Mouse (Mus musculus) gastrocnemius, postnatal 36 days (tissue): ENCODE measurements at regions not wholly inside any gene's neighbourhood (a gene's known extent, or its start where the extent isn't known, plus 50 kb on each side); places are given as distances from the start of the nearest gene placed in this dataset.

Experiments used
- DNase-seq, 2 experiments: peaks; one replicate each; pipeline ENCODE4 v3.0.0; 2022
- intact Hi-C: fragments of 180-260 bp; cut with DNase I; formaldehyde crosslinking; loops from one replicate; pipeline ENCODE4 v1.15.1; 2025

DNA sequence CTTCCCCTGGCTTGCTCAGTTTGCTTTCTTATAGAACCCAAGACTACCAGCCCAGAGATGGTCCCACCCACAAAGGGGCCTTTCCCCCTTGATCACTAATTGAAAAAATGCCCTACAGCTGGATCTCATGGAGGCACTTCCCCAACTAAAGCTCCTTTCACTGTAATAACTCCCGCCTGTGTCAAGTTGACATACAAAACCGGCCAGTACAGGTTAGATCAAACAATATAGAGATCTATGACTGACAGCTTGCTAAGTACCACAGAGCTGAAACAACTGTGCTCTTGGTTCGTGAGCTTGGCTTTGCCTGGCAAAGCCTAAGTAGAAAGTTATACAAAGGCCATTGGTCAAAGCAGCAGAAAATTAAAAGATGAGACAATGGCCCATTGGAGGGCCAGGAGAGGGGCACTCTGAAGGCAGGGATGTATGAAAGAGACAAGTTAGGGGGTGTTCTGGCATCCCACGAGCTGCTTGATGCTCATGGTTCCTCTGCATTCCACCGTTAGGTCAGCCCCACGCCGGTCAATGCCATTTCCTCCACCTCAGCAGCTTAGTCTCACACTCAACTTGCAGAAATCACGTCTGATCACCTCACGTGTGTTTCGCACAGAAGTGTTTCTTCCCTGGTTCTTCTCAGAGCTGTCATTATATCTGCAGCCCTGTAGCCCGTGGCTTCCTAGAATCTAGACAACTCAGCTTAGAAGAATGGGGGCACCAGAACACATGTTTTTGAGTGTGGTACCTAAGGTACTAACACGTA is 87.5 kb upstream of the Zfp648 start:
- DNase-seq, result no peak
- intact Hi-C loops, result no loop called here

DNA sequence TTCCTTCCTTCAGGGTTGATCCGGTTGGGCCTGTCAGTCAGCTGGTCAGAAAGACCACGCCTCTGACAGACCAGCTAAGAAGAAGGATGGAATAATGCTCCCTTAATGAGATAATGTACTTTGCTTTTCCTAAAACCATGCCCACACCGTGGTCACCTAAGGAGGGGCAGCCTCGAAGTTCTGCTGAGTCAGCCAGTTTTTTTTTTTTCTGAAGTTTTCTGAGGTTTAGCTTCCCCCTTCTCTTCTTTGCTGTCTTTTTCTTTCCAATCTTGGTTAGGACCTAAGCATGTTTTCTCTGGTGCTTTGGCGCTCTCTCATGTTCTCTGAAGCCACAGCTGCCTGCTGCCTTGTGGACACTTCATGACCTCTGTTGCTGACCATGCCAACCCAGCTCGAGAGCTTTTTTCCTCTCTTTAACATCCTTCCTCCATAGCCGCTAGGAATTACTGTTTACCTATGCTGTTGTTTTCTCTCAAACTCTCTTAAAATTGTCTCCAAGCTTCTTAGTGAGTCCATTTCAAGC is 84.7 kb upstream of the Zfp648 start:
- no peak for DNase-seq
- intact Hi-C loops, result loop anchor here (5.0 kb wide), 1 partner anchor 84 kb away; no protein-coding TSS in a partner anchor

DNA sequence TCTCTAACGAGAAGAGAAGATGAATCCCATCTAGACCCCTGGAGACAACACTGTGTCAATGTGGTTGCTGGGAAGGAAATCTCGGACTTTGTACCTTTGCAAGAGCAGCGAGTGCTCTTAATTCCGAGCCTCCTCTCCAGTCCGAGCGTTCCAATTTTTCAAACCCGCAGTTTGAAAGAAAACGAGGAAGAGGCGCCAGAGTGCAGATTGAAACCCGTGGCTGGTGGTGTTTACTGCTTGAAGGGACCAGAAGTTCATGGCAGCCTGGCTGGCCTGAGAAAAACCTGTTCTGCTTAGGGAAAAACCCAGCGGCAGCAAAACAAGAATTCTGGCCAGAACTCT is 83.7 kb upstream of the Zfp648 start:
- DNase-seq, result no peak
- intact Hi-C loops, result loop anchor here (5.0 kb wide), 1 partner anchor 85 kb away; no protein-coding TSS in a partner anchor

DNA sequence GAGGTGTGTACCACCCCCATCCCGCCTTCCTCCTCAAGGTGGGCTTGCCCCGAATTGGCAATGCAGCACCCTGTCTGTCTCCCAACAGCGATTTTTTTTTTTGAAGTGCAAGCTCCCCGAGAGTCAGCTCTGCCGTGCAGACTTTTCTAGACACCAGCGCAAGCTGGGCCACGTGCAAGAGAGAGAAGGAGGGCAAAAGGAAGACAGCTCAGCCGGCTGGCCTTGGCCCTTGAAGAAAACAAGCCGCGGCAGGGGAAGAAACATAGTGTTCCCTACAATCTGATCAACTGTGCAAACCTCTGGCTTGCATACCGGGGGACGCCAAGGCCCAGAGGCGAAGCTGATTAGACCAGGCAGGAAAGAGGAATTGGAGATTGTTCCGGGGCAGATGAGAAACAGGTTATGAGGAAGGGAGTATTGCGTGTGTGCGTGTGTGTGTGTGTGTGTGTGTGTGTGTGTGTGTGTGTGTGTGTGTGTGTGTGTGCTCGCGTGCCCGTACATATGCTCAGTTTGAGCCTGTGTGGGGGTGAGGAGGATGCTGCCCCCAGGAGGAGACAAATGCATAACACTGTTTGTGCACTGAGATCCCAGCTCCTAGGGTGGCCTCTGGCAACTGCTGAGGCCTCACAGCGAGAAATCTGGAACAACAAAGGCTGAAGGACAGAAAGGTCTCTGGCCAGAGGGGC is 83.2 kb upstream of the Zfp648 start:
- intact Hi-C loops, result loop anchor here (1.0 to 5.0 kb wide), 3 partner anchors 42 to 225 kb away; no protein-coding TSS in a partner anchor
- DNase-seq, result peak; percentile 59 to 76

DNA sequence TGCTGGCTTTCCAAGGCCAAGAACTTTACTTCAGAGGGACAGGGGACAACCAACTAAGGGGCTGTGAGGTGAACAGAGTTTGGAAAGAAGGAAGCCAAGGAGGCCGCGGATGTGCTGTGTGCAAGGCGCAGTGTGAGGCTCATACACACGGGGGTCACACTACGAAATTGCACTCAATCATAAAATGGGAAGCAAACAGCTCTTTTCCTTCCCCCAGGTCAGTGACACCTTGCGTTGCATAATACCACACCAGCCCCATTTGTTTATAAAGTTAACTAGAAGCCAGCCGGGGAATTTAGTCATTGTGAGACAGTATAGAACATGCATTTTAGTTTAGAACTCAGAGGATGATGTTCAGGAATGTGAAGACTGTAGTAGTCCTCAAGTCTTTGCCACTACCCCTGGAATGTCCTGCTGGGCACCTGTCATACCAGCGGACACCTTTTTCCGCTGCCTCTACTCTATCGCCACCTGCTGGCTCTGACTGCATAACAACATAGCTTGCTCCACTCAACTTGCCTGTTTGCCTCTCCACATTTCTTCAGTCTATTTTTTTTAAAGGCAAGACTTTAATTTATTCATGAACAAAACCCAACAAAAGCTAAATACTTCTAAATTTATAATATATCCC is 82.5 kb upstream of the Zfp648 start:
- intact Hi-C loops, result loop anchor here (1.0 to 5.0 kb wide), 3 partner anchors 42 to 225 kb away; no protein-coding TSS in a partner anchor
- peak; percentile 45 to 76 for DNase-seq

DNA sequence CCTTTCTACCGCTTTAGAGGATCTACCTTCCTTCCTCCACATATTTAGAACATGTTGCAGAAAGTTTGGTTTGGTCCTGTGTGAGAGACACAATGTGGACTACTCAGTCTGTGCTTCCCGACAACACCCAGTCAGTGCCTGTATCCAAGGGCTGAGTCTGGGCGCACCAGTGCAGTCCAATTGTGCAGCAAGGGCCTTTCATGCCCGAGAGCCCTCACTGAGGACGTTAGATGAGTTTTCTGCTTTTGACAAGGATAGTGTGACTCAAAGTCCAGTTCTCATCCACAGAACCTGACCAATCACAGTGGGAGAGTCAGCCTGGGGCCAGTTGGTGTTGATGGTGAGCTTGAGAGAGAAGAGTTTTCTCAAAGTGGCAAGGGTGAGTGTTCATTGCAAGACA is 81.4 kb upstream of the Zfp648 start:
- intact Hi-C loops, result loop anchor here (5.0 kb wide), 2 partner anchors 63 to 87 kb away; no protein-coding TSS in a partner anchor

DNA sequence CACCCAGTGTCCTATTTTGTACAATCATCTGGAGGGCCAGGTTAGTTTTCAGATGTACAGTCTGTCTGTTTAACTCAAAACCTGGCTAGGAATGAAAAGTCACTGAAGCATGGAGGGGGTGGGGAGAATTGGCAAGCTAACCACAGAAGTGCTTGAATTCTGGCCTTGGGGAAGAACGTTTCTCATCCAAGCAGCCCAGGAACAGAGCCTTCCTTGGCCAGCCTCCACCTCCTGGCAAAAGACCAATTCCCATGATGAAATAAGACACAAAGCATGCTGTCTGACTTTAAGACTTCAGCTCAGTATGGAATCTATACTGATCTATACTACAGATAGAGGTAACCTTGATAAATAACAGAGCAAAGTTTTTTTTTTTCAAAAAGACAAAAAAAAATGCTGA is 80.3 kb upstream of the Zfp648 start:
- peak; percentile 74 to 84 for DNase-seq
- intact Hi-C loops, result loop anchor here (5.0 kb wide), 1 partner anchor 62 kb away; no protein-coding TSS in a partner anchor

More for the DNA sequence above, 81.4 kb upstream of the Zfp648 start:
- DNase-seq, result no peak

DNA sequence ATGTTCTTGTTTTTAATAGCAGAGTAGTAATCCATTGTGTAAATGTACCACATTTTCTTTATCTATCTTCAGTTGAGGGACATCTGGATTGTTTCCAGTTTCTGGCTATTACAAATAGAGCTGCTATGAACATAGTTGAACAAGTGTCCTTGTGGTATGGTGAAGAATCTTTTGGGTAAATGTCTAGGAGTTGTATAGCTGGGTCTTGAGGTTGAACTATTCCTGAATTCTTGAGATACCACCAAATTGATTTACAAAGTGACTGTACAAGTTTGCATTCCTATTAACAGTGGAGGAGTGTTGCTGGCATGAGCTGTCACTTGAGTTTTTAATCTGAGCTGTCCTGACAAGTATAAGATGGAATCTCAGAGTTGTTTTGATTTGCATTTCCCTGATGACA is 76.0 kb upstream of the Zfp648 start:
- no peak for DNase-seq
- intact Hi-C loops, result loop anchor here (5.0 kb wide), 1 partner anchor 57 kb away; no protein-coding TSS in a partner anchor

DNA sequence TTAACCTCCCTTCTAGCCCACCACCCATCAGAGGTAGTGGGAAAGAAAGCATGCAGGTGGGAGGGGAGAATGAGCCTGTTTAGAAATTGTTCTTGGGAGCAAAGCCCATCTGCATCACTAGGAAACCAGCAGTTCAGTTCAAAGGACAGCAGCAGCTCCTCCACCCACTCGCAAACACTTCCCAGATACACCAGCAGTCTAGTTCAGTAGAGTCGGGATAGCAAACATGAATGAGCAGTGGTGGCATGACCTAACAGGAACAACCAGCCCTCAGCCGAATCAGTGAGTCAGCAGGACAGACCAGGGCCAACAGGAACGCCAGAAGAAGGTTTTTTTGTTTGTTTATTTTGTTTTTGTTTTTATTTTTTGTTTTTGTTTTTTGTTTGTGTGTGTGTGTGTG is 74.5 kb upstream of the Zfp648 start:
- intact Hi-C loops, result no loop called here

DNA sequence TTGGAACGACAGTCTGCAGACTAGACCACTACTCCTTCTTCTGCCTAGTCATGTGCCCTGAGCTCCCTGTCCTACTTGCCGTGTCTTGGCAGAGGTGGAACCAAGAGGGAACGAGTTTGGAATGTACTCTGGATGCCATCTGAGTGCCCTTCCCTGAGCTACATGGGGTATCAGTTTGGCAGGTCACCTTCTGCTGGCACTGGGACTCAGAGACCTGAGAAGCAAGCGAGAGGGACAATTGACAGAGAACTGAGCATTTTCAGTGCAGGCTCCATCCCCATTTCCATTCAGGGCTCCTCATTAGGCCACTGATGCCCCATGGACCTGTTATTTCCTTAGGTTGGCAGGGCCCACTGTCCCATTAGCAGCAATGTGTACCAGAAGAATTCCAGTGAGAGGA is 61.5 kb upstream of the Zfp648 start:
- no peak for DNase-seq
- intact Hi-C loops, result no loop called here

More for the DNA sequence above, 74.5 kb upstream of the Zfp648 start:
- no peak for DNase-seq

DNA sequence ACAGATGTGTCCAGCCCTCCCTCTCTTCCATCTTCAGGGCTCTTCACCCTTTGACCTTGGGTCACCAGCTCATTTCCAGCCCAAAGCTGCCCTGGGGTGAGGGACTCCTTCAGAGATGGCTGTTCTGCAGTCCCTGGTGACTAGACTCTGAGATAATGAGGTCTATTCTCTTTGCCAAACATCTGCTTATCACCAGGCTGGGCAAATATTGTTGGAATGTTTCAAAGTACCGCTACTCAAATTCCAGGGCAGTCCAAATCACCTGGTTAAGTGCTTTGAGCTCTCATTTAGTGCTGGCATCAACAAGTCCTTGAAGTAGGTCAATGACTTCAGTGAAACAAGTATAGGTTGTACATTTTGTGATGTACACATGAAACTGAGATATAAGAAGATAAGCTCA is 57.3 kb upstream of the Zfp648 start:
- intact Hi-C loops, result no loop called here
- DNase-seq, result no peak

DNA sequence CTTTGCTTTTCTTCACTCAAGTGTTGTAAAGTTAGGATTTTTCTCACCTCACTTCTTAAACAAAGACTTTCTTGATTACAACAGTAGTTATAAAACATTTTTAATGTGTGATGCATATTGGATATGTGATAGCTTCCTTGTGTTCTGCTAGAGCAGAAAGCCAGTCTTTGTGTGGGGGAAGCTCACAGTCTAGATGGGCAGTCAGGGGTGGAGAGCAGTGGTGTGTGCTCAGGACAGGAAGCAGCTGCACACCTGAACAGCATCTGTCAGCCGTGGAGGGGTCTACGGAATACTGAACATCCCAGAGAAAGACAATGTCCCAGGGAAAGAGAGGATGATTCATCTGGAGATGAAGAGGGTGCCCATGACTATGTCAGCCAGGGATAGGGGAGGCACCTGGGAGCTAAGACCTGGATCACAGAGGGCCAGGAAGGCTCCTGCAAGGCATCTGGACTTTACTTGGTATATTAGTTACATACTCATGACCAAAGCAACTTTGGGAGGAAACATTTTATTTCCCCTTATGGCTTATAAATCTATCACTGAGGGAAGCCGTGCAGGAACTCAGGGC is 53.9 kb upstream of the Zfp648 start:
- no peak for DNase-seq
- intact Hi-C loops, result no loop called here

DNA sequence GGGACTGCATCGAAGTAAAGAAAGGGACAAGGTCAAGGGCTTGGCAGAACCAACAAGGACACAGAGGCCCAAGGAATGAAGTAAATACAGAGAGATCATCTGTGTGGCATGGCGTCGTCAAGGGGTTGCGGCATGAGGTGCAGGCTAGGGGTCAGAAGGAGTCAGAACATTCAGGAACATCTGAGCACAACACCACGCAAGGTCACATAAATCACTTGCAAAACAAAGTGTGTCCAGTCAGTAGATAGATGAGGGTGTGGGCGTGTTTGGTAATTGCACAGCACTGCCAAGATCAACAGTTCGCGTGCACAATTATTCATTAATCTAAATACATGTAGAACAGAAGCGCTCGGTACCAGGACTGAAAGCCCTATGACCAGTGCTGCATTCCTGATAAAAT is 52.0 kb upstream of the Zfp648 start:
- DNase-seq, result no peak
- intact Hi-C loops, result no loop called here

DNA sequence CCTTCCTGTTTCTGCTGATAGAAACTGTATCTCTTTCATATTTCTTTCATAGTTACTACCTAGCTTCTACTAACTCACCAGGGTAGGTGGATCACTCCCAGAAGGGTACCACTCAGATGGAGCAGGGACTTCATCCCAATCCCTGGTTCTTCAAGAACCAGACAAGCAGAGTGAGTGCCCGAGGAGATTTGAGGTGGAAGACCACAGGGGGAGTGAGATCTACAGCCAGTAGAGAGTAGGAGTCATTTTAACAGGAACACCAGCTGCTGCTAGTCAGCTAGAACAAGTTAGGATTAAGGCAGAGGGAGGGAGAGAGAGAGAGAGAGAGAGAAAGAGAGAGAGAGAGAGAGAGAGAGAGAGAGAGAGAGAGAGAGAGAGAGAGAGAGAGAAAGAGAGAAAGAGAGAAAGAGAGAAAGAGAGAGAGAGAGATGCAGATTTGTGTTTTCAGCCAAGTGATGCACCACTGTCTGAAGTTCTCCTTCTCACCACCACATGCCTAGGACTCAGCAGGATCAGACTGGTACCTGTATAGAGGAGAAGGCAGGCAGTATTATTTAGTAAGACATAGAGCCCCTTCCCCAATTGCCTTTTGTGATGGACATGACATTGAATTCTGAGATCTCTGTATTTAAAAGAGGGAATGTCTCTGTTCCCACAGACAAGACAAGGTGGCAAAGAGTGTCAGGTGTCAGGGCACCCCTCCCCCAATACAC is 51.4 kb upstream of the Zfp648 start:
- no peak for DNase-seq
- intact Hi-C loops, result no loop called here

DNA sequence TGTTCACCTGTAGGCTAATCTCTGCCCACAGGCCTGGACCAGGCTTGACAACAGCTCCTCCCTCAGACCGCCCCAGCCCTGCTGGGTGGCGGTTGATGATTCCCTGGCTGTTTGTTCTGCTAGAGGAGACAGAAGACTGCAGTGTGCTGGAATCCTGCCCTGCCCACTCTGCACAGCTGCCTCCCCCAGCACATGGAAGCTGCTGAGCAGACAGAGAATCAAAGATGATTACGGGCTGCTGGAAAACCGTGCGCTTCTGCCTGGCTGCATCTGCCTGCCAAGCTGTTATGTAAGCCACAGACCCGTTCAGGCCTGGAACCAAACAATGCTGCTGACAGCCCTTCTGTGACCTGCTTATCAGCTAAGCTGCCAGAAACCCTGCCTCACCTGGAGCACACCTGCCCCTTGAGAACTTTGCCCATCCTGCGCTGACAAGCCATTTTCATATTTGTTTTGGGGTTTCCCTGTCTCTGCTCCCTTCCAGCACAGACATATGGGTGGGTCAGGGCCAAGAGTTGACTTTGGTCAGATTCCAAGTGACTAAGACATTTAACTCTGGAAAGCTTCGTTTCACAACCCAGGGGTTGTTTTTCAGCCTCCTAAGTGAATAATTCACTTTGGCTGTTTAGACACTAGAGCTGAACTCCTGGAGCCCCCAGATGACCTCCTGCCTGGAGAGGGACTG is 50.7 kb upstream of the Zfp648 start:
- peak; percentile 71 to 79 for DNase-seq
- intact Hi-C loops, result no loop called here
